Mouse (Mus musculus): ENCODE results near the gene Plekhg3. TPM values are rescaled to one million over a fixed set of nuclear protein-coding genes. Genes with fewer than 3 reads are reported as not detected.

Gene Plekhg3
- total RNA-seq, 1 experiment: 12.1 TPM

DNA sequence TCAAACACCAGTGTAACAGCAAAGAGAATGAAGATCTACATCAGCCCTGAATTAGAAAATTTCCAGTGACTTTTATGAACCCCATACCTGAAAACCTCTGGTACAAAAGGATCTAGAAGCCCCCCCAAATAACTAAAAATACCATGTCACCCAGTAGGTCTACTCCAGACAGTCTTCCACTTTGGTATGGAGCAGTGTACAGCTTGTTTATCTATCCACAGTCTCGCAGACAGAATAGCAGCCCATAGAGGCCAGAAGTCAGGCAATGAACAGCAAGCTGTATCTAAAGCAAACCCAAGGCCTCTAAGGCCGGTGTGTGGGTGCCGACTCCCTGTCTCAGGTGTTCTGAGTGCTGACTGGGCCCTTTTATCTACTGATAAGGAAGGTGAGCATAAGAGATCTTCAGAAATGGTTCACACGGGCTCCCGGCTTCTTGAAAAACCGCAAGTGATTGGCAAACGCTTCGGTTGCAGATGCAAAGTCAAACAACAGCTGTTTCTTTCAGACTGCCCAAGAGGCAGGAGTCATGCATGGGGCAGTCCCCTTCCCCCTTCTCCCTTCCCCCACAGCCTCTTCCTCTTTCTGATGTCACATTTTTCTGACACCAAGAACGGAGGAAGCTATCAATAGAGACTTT, 3.3 kb upstream of the Plekhg3 start:
- TF ChIP-seq ZNF384 (IDR thresholded peaks at IDR 0.05; ENCODE audit: low read depth, low read length) (no peak), HCFC1 (IDR thresholded peaks at IDR 0.05; ENCODE audit: borderline replicate concordance, insufficient read depth, low read length) (no peak), CHD2 (IDR thresholded peaks at IDR 0.05; ENCODE audit: low read depth, low read length) (no peak), ZC3H11A (IDR thresholded peaks at IDR 0.05; ENCODE audit: borderline replicate concordance, low read depth, low read length) (no peak), MAFK (IDR thresholded peaks at IDR 0.05; ENCODE audit: insufficient read depth, low read depth, low read length) (no peak)
- Histone ChIP-seq H3K27ac (ENCODE audit: insufficient read depth, low read depth, low read length, poor library complexity, severe bottlenecking) (no peak overlapping the region), H3K4me1 (ENCODE audit: control insufficient read depth in 2 of 2, insufficient read depth in 2 of 2, low read length in 2 of 2, poor library complexity in 1 of 2) (peaks cover 2 to 9% of the 10 kb centered on the region in 2 experiments), H3K9ac (ENCODE audit: insufficient read depth, low read depth, low read length, poor library complexity, severe bottlenecking) (no peak overlapping the region), H3K4me3 (ENCODE audit: insufficient read depth in 1 of 2, low read depth in 1 of 2, low read length in 2 of 2, poor library complexity in 1 of 2, severe bottlenecking in 1 of 2) (no peak overlapping the region), H3K9me3 (ENCODE audit: control insufficient read depth, insufficient read depth, low read depth, low read length) (no peaks in the 10 kb centered on the region), H3K36me3 (ENCODE audit: control insufficient read depth, insufficient read depth, low read length, poor library complexity, severe bottlenecking) (no peaks in the 10 kb centered on the region)
- in situ Hi-C loops (cut with MboI; ENCODE audit: low sequenced_read_pairs in 2 of 2, unreplicated experiment in 2 of 2): no loop called here
- no peak for DNase-seq (ENCODE audit: low read depth, low spot score)

DNA sequence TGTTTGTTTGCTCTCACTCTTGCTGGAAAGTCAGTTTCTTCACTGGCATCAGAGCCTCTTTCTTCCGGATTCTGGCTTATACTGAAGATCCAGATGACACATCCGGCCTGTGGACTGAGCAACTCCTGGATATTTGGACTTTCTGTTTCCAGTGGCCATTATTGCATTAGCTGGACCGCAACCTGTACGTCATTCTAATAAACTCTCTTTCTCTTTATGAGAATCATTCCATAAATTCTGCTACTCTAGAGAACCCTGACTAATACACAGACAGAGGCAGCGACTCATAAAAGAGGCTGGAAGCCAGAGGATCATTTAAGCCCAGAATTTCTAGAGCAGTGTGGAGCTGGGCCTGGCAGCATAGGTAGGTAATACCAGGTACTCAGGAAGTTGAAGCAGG, 1.9 kb upstream of the Plekhg3 start:
- H3K4me1 ChIP-seq (ENCODE audit: control insufficient read depth in 2 of 2, insufficient read depth in 2 of 2, low read length in 2 of 2, poor library complexity in 1 of 2): peaks cover 2 to 10% of the 10 kb centered on the region in 2 experiments
- no peak overlapping the region for H3K27ac ChIP-seq (ENCODE audit: insufficient read depth, low read depth, low read length, poor library complexity, severe bottlenecking)
- H3K4me3 ChIP-seq (ENCODE audit: insufficient read depth in 1 of 2, low read depth in 1 of 2, low read length in 2 of 2, poor library complexity in 1 of 2, severe bottlenecking in 1 of 2): no peak overlapping the region
- no peak overlapping the region for H3K9ac ChIP-seq (ENCODE audit: insufficient read depth, low read depth, low read length, poor library complexity, severe bottlenecking)
- in situ Hi-C loops (cut with MboI; ENCODE audit: low sequenced_read_pairs in 2 of 2, unreplicated experiment in 2 of 2): no loop called here
- H3K9me3 ChIP-seq (ENCODE audit: control insufficient read depth, insufficient read depth, low read depth, low read length): no peaks in the 10 kb centered on the region
- H3K36me3 ChIP-seq (ENCODE audit: control insufficient read depth, insufficient read depth, low read length, poor library complexity, severe bottlenecking): no peaks in the 10 kb centered on the region
- TF ChIP-seq CHD2 (IDR thresholded peaks at IDR 0.05; ENCODE audit: low read depth, low read length) (no peak), HCFC1 (IDR thresholded peaks at IDR 0.05; ENCODE audit: borderline replicate concordance, insufficient read depth, low read length) (no peak), ZNF384 (IDR thresholded peaks at IDR 0.05; ENCODE audit: low read depth, low read length) (no peak), ZC3H11A (IDR thresholded peaks at IDR 0.05; ENCODE audit: borderline replicate concordance, low read depth, low read length) (no peak), MAFK (IDR thresholded peaks at IDR 0.05; ENCODE audit: insufficient read depth, low read depth, low read length) (no peak)
- no peak for DNase-seq (ENCODE audit: low read depth, low spot score)

DNA sequence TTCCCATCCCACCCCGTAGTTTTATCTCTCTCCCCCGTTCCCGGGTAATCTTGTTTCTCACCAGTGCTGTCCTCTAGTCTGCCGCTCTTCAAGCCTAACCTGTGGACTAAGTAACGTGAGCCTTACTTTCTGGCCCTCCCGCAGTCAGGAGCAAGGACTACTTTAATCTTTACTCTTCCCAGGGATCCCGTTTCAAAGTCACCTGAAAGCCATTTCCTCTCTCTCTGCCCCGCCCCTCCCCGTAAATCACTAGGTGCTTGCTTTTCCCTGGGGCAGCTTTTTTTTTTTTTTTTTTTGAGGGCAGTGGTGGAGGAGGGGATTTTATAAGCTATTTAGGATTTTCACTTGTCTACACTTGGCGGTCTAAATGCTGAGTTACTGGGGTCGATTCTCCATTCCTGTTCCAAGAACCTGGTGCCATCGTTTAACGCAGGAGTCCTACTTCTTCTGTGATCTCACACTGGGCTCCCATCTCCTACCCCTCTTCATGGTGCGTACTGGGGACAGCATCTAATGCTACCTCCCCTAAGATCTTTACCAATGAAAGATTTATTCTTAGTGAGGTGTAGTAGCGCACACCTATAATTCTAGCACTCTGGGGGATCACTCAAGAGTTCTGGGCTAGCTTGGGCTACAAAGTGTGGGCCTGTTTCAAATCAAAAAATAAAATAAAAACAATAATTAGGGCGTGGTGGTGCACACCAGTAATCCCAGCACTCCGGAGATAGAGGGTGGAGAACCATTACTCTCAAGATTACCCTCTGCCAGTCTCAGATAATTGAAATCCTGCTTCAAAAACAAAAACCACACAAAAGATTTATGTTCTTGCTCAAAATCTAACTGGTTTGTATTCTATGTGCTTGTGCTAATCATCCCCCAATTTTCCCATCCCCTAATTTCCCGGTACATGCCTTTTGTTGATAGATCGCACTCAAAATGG, 1.6 kb downstream of the Plekhg3 start:
- Histone ChIP-seq H3K9ac (ENCODE audit: insufficient read depth, low read depth, low read length, poor library complexity, severe bottlenecking) (peak overlapping the region; percentile 83; the same call in 1 of the 2 replicates), H3K9me3 (ENCODE audit: control insufficient read depth, insufficient read depth, low read depth, low read length) (no peaks in the 10 kb centered on the region), H3K4me1 (ENCODE audit: control insufficient read depth in 2 of 2, insufficient read depth in 2 of 2, low read length in 2 of 2, poor library complexity in 1 of 2) (peaks cover 2 to 19% of the 10 kb centered on the region in 2 experiments), H3K27ac (ENCODE audit: insufficient read depth, low read depth, low read length, poor library complexity, severe bottlenecking) (no peak overlapping the region), H3K4me3 (ENCODE audit: insufficient read depth in 1 of 2, low read depth in 1 of 2, low read length in 2 of 2, poor library complexity in 1 of 2, severe bottlenecking in 1 of 2) (peak overlapping the region; percentile 85 to 92), H3K36me3 (ENCODE audit: control insufficient read depth, insufficient read depth, low read length, poor library complexity, severe bottlenecking) (no peaks in the 10 kb centered on the region)
- TF ChIP-seq CHD2 (IDR thresholded peaks at IDR 0.05; ENCODE audit: low read depth, low read length) (no peak), HCFC1 (IDR thresholded peaks at IDR 0.05; ENCODE audit: borderline replicate concordance, insufficient read depth, low read length) (no peak), ZNF384 (IDR thresholded peaks at IDR 0.05; ENCODE audit: low read depth, low read length) (peak; percentile 97)
- peak; percentile 83 for DNase-seq (ENCODE audit: low read depth, low spot score)
- in situ Hi-C loops (cut with MboI; ENCODE audit: low sequenced_read_pairs in 2 of 2, unreplicated experiment in 2 of 2): no loop called here

DNA sequence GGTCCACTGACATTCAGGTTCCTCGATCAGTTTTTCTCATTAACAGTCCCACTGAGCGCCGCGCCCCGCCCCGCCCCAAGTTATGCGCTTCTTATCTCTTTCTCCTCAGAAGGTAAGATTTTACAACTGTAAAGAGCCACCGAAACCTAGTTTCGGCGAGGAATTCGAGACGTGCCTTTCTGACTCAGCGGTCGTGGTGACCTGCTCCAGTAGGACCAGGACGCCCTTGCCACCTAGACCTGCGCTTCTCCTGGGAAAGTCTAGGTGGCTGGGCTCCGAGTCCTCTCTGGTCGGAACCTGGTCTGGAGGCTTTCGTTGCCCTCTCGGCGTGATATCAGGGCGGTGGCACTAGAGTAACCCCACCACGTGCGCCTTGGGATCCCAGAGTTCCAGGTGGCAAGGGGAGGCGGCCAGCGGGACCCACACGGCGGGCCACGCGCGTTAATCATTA, 2.3 kb downstream of the Plekhg3 start:
- no peak for TF ChIP-seq MAFK (IDR thresholded peaks at IDR 0.05; ENCODE audit: insufficient read depth, low read depth, low read length)
- TF ChIP-seq CHD2 (IDR thresholded peaks at IDR 0.05; ENCODE audit: low read depth, low read length): no peak
- TF ChIP-seq ZNF384 (IDR thresholded peaks at IDR 0.05; ENCODE audit: low read depth, low read length): no peak
- TF ChIP-seq ZC3H11A (IDR thresholded peaks at IDR 0.05; ENCODE audit: borderline replicate concordance, low read depth, low read length): no peak
- TF ChIP-seq HCFC1 (IDR thresholded peaks at IDR 0.05; ENCODE audit: borderline replicate concordance, insufficient read depth, low read length): no peak
- no peaks in the 10 kb centered on the region for H3K9me3 ChIP-seq (ENCODE audit: control insufficient read depth, insufficient read depth, low read depth, low read length)
- H3K27ac ChIP-seq (ENCODE audit: insufficient read depth, low read depth, low read length, poor library complexity, severe bottlenecking): no peak overlapping the region
- H3K4me3 ChIP-seq (ENCODE audit: insufficient read depth in 1 of 2, low read depth in 1 of 2, low read length in 2 of 2, poor library complexity in 1 of 2, severe bottlenecking in 1 of 2): peak overlapping the region; percentile 85 to 92
- in situ Hi-C loops (cut with MboI; ENCODE audit: low sequenced_read_pairs in 2 of 2, unreplicated experiment in 2 of 2): no loop called here
- H3K36me3 ChIP-seq (ENCODE audit: control insufficient read depth, insufficient read depth, low read length, poor library complexity, severe bottlenecking): no peaks in the 10 kb centered on the region
- H3K4me1 ChIP-seq (ENCODE audit: control insufficient read depth in 2 of 2, insufficient read depth in 2 of 2, low read length in 2 of 2, poor library complexity in 1 of 2): peaks cover 2 to 20% of the 10 kb centered on the region in 2 experiments
- peak overlapping the region; percentile 83 for H3K9ac ChIP-seq (ENCODE audit: insufficient read depth, low read depth, low read length, poor library complexity, severe bottlenecking)
- DNase-seq (ENCODE audit: low read depth, low spot score): peak; percentile 50
